Mouse (Mus musculus) liver, adult (tissue): ENCODE results near the gene Kif4.

Experiments used
- GATA4 ChIP-seq: IDR thresholded peaks from 2 replicates; pipeline ENCODE4 v1.6.1; 2014; ENCODE audit warnings: mild to moderate bottlenecking, low read length; ENCODE audit not compliant: insufficient replicate concordance

Gene Kif4

DNA sequence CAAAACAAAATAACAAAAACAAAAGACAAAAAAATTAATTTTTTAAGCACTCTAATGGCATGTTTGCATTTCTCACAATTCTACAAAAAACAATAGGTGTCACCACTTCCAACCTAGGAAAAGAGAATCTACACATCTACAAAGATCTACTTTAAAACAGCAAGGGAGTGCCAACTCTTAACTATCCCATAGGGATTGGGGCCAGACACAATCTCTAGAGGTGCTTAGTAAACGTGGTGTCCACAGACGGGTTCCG, at the start of gene Kif4:
Gene Kif4, plus strand, starts transcription at position 192 of the 256 bp plus-strand sequence.
- TF ChIP-seq GATA4: no peak

DNA sequence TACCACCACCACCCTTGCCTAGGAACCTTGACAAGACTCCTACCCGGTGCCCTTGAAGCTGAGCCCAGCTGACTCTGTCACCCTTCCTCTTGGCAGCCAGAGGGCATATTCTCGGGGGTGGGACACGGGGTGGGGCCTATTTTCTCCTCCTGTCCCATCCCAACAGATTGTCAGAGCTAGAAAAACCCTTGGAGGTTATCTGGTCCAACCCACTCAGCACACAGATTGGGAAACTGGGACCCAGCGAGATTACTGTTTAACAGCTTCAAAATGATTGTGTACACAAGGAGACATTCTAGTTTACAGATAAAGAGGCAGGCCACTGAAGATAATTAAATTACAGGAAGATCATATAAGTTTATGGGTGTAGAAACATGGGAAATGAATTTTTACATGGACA, 30.7 kb upstream of the Kif4 start, which contains the start of gene P2ry4:
Gene P2ry4, minus strand, starts transcription at position 79 of the 400 bp plus-strand sequence.
- peak; percentile 16; the same call in 1 of the 2 replicates for TF ChIP-seq GATA4

DNA sequence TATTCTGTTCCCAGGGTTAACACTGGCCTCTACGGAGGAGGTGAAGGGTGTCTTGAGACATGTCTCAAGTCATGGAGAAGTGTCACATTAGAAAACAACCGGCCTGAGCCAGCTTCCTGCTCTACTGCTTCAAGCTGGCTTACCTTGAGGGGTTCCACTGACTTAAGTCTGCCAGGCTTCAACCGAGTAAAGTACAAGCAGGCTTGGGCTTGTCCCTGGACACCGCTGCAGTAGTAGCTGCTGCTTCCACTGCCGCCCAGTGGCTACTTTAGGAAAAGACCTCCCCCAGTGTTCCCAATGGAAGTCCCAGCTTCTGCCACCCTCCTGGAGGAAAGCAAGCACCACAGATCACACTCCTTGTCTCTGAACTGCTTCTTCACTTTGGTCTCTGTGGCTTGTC, 28.1 kb upstream of the Kif4 start:
- TF ChIP-seq GATA4: no peak

DNA sequence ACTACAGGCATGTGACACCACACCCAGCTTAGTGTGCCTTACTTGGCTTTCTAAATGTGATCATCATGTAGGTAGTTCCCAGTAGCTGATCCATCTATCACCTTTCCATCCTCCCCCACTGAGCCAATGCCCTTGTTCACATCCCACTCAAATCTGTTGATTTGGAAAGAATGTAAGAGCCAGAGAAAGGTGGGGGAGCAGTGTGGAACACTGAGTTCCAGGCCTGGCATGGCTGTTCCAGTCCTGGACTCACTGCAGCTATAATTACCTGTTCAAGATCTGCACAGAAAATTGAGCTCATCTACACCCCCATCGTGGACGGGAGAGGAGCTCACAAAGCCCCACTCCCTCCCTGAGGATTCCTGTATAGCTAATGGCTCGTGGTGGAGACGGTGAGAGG, 25.8 kb upstream of the Kif4 start:
- no peak for TF ChIP-seq GATA4

DNA sequence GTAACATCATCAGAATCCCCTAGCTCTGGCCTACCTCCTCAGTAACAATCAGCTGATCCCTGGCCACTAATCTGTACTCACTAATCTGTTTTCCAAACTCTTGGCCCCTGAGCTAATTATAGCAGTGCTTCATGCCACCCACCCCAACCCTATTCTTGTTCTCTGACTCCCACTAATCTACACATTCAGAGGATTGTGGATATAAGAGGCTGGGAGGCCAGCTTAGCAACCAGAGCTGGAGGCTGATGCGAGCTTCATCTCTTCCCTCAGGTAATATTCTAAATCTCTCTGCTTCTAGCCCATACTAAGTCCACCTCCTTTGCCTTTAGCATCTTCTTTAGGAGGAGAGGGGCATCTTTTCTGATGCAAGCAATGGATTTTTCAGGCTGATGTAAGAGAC, 20.2 kb upstream of the Kif4 start, which contains the start of gene Arr3:
Gene Arr3, plus strand, starts transcription at position 184 of the 400 bp plus-strand sequence.
- TF ChIP-seq GATA4: no peak

DNA sequence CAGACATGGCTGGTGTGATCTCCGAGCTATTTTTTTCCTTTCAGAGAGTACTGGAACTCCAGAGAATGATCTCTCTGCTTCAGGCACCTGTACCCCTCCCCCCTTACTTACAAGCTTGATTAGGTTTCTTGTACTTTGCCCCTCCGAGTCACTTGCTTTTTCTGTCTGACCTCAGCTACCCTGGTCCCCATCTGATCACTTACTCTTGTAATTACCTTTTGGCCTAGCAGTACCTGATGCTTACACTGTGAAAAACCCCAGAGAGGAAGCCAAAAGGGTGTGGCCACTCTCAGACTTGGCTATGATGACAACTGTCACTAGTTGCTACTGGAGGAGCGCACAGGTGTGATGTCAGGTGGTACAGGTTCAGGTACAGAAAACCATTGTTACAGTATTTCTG, 7.0 kb upstream of the Kif4 start:
- TF ChIP-seq GATA4: no peak

DNA sequence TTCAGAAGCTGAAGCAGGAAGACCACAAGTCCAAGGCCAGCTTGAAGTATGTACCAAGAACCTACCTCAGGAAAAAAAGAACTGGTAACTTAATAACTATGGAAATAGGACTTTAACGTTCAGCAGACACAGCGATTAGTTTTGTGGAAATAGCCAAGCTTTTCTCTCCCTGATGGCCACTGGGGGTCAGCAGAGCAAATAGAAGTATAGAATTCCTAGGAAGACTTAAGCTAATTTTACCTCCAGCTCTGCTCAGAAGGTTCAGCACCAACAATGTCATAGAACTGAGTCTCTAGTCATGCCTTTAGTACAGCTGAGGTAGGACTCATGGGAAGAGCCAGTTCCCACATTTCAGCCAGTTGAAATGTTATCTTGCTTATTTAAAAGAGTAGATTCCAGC, 4.2 kb upstream of the Kif4 start:
- TF ChIP-seq GATA4: no peak

DNA sequence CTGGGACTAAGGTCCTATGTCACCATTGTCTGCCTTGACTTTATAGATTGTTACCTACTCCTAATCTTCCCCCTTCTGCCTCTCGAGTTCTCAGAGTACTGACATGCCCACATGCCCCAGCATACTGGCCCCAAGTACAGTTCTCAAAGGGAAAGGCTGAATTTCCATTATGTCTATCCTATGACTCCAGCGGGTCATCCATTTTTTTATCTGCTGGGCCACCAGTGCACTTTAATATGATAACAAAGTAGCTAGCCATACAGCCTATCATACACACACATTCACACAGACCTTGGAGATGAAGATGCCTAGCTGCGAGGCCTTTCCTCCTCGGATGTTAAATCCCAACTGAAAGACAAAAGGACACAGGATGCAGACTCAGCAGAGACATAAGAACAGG, 1.3 kb upstream of the Kif4 start:
- no peak for TF ChIP-seq GATA4

DNA sequence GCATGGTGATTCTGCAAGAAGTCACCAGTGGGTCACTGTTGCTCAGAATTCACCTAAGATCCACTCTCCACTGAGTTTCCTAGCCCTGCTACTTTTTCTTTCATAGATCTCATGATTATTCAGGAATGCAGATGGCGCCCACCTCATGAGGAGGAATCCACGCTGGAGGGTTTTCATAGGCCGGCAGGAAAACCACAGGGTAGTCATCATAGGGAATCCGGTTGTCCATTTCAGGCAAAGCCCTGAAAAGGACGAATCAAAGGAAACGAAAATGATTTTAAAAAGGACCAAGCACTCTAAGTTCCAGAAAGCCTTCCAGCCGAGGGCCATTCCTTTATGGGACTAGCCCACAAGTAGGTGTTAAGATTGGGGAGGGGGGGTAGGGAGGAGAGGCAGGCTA, 391 bp upstream of the Kif4 start:
- TF ChIP-seq GATA4: no peak

DNA sequence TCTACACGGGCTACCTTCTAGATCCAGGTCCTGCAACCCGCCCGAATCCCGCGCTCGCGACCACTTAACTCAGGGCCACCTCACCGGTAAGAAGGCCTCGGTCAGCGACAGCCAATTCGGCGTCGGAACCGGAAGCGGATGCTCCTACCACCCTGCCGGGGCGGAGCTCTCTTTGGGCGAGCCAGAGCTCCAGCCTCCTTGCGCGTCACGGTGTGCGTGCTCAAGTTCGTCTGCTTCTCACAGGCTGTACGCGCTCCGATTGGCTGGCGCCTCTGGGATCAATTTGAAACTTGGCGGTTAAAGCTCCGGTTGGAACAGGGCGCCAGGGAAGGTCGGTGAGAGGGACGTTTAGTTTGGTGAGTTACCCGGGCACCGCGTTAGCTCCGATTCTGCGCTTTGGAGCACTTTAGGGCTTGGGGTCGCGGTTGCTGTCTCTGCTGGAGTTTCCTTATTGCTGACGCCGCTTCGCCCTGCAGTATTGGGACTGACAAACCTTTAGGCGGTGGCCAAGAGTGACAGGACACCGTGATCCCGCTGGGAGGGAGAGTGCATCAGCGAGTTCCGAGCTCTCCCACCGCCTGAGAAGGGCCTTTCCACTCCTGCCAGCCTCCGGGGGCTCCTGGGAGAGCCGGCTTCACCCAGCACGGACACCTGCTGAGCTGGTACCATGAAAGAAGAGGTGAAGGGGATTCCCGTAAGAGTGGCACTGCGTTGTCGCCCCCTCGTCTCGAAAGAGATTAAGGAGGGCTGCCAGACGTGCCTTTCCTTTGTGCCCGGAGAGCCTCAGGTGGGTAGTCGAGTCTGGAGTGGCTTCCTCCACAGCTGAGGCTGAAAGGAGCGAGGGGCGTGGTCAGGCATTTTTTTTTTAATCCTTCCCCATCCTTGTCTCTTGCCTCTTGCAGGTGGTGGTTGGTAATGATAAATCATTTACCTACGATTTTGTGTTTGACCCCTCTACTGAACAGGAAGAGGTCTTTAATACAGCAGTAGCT, 561 bp downstream of the Kif4 start, which contains the start of gene Pdzd11:
Gene Pdzd11, minus strand, starts transcription at position 767 of the 992 bp plus-strand sequence.
- no peak for TF ChIP-seq GATA4

DNA sequence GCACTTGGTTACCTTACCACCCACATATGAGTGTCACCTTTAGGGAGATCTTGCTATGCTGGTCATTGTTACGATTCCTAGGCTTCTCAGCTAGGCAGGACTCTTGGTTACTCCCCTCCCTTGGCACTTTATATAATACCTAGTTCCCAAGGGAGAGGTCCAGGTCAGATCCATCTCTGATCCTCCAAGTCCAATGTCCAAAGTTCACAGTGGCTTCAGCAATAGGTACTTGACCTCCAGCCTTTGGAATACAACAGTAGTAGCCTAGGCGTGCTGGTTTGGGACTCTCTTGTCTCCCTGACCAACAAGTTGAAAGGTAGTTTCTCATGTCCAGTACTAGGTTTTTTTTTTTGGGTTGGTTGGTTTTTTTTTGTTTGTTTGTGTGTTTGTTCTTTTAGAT, 3.5 kb downstream of the Kif4 start:
- no peak for TF ChIP-seq GATA4

DNA sequence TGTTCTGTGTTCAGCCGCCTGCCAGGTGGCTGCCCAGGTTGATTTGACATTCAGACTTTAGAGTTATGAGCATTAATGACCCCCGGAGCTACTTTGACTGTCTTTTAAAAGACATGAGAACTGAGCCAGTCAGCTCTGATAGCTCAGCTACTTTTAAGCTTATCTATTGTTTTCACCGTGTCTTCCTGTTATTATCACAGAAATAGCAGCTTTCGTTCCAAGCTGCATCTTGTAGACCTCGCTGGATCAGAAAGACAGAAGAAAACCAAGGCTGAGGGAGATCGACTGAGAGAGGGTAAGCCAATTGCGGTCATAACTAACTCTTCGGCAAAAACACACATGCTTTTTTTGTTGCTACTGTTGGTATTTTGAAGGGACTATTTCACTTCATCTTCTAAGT, 12.9 kb downstream of the Kif4 start:
- TF ChIP-seq GATA4: no peak

DNA sequence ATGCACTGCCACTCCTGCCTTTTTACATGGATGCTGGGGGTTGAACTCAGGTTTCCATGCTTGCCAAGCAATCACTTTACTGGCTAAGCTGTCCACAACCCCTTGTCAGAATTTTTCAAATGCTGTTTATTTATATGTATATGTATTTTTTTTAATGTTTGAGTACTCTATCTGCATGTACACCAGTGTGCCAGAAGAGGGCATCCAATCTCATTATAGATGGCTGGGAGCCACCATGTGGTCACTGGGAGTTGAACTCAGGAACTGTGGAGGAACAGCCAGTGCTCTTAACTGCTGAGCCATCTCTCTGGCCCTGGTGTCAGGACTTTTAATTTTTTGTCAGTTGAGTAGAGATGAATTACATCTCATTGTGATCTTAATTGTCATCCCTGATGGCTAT, 27.3 kb downstream of the Kif4 start:
- TF ChIP-seq GATA4: no peak

DNA sequence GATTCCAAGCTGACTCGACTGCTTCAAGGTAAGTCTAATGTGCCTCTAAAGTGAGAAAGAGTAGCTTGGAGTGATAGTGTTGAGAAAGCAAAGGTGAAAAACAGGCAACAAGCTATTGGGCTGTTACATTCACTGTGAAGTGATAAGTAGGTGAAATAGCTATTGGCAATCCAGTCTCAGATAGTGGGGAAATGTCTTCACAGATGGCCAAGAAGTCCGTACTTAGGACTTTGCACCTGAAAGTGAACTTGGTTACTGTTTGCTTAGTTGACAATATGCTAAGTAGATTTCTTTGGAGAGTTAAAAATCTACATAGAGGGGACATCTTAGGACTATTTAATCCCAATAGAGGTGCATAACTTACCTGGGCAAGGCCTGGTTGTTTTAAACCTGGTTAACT, 39.3 kb downstream of the Kif4 start:
- no peak for TF ChIP-seq GATA4

DNA sequence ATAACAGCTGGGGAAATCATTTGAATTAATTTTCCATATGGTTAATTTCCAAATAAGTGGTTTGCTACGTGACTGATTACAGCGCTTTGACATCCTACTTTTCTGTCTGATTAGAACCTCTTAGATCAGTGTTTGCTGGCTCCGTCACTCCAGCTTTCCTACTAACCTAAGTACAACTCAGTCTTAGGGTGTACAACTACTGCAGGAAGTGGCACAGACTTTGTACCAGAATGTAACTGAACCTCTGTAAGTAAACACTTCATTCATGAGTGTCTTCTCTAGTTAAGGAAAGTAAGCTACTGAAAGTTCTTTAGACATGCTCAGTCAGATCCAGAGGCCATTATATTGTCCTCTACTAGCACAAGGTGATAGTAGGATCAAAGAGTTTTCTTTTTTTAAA, 52.7 kb downstream of the Kif4 start:
- no peak for TF ChIP-seq GATA4

DNA sequence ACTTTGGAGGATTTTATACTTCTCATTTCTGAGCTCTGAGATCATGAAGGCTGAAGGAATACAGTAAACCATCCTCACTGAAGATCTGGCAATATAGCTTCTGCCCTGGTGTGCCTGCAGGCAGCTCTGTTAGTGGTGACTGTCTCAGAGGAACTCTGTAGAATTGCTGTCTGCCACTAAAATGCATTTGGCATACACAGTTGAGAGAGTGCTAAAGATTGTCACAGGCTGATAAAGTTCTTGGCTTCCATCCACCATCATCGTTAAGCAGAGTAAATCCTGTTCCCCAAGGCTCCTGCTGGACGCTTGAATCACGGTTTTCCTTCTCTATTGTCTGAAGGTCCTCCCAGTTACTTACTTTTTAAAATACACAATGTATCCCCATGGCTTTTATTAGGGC, 61.0 kb downstream of the Kif4 start:
- no peak for TF ChIP-seq GATA4
